Mouse (Mus musculus) liver, postnatal 0 days (tissue): ENCODE data around the gene C1qc.

ENCODE experiments used
- CTCF ChIP-seq: sonication (generic); IDR thresholded peaks from 2 replicates; pipeline ENCODE4 v1.5.1; 2016; ENCODE audit warnings: antibody characterized with exemption, low read depth
- EP300 ChIP-seq: IDR thresholded peaks from 2 replicates; pipeline ENCODE4 v1.6.1; 2016; ENCODE audit warnings: antibody characterized with exemption, low read depth, mild to moderate bottlenecking

- TF ChIP-seq CTCF (no peak), EP300 (no peak)
Observed at GRCm38 (mm10) chr4:136919526-136919925, 26.7 kb upstream of the C1qc start.
